Mouse (Mus musculus): ENCODE measurements around the gene Olfr104-ps. TPM values are rescaled to one million over a fixed set of nuclear protein-coding genes. Genes with fewer than 3 reads are reported as not detected.

The Olfr104-ps gene
- polyA plus RNA-seq (2014; fragmentation: Nextera tagmentation; extraction: Ambion mirVana): not detected in 2 replicates

DNA sequence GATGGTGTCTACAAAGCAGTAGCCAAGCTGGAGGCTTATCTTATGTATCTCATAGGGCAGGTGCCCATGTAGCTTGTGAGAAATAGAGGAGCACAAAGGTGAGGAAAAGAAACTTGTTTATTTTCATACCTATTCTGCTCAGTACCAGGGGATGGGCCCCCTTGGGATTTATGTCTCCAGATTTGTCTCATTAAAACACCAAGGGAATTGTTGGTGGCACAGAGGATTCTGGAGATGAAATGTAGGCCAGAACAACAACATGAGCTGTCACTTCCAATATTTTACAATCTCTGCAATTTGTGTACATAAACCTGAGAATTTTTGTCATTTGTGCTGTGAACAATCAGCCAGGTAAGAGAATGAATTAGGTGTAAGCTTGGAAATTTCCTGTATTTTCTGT lies at the start of gene Olfr104-ps:
Gene Olfr104-ps, plus strand, starts transcription at position 301 of the 400 bp plus-strand sequence.
- no peaks in the 10 kb centered on the region for H3K4me1 ChIP-seq (replicated peaks; ENCODE audit: control insufficient read depth, insufficient read depth, low read length)
- ATAC-seq (ENCODE audit: low FRiP score) (no peak), DNase-seq (ENCODE audit: low spot score) (no peak)
- H3K4me2 ChIP-seq (replicated peaks): no peak within 1 kb of the TSS
- no peak within 1 kb of the TSS for H3K4me3 ChIP-seq (replicated peaks; ENCODE audit: low read length)
- no peak within 1 kb of the TSS for H3K9ac ChIP-seq
- H3K36me3 ChIP-seq (replicated peaks; ENCODE audit: control insufficient read depth, insufficient read depth): no peaks in the 10 kb centered on the region
- H3K27ac ChIP-seq: no peak within 1 kb of the TSS
- no peaks in the 10 kb centered on the region for H3K9me3 ChIP-seq (ENCODE audit: control insufficient read depth, low read length)
- no peaks in the 10 kb centered on the region for H3K27me3 ChIP-seq (ENCODE audit: control insufficient read depth, insufficient read depth, low read length)

DNA sequence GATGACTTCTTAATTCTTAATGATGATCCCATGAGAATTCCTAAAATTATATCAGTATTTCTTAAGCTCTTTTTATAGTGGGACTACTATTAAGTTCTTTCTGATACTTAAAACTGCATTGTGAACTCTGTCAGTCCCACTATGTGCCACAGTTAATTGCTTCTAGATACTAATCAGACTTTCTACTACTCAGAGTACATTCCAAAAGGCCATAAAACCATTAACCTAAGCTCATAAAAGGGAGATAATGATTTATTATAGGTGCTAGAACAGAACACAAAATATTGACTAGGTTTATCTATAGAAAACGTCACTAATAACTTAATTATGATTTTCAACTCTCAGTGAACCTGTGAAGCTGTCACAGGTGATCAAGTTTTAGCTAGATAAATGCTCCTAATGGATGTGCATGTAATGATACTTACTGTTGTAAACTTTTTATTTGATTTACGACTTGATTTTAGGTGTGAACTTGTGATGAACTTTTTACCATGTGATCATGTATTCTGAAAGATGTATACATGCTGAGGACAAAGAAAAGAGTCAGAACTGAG lies 49.2 kb upstream of the Olfr104-ps start:
- DNase-seq (ENCODE audit: low spot score): no peak

DNA sequence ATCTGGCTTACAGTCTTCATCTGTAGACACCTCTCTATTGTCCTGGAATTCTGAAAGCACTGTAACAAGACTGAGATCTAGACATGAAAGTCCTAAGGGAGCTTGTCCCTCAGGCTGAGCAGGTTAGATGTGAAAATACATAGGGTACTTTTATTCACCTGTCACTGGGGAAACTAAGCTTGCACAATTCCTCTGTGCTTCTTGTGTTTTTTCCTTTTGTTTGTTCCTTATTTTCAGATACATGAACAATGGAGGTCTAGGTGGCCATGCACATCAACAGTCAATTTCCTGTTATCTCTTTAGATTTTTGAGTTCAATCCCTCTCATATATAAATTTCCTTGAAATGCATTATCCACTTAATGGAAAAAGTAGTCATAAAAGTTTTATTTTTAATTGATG lies 42.4 kb upstream of the Olfr104-ps start, which contains the start of gene Olfr102:
Gene Olfr102, minus strand, starts transcription at position 101 of the 400 bp plus-strand sequence.
- H3K9ac ChIP-seq: no peak within 1 kb of the TSS
- H3K27ac ChIP-seq: no peak within 1 kb of the TSS
- no peaks in the 10 kb centered on the region for H3K4me1 ChIP-seq (replicated peaks; ENCODE audit: control insufficient read depth, insufficient read depth, low read length)
- H3K9me3 ChIP-seq (ENCODE audit: control insufficient read depth, low read length): no peaks in the 10 kb centered on the region
- ATAC-seq (ENCODE audit: low FRiP score) (no peak), DNase-seq (ENCODE audit: low spot score) (no peak)
- no peak within 1 kb of the TSS for H3K4me2 ChIP-seq (replicated peaks)
- H3K27me3 ChIP-seq (ENCODE audit: control insufficient read depth, insufficient read depth, low read length): no peaks in the 10 kb centered on the region
- no peak within 1 kb of the TSS for H3K4me3 ChIP-seq (replicated peaks; ENCODE audit: low read length)
- H3K36me3 ChIP-seq (replicated peaks; ENCODE audit: control insufficient read depth, insufficient read depth): no peaks in the 10 kb centered on the region

More for the DNA sequence above, 49.2 kb upstream of the Olfr104-ps start:
- Histone ChIP-seq H3K27ac (no peak overlapping the region), H3K9me3 (ENCODE audit: control insufficient read depth, low read length) (no peaks in the 10 kb centered on the region), H3K9ac (no peak overlapping the region), H3K4me3 (replicated peaks; ENCODE audit: low read length) (no peak overlapping the region), H3K4me1 (replicated peaks; ENCODE audit: control insufficient read depth, insufficient read depth, low read length) (no peaks in the 10 kb centered on the region), H3K36me3 (replicated peaks; ENCODE audit: control insufficient read depth, insufficient read depth) (no peaks in the 10 kb centered on the region), H3K27me3 (ENCODE audit: control insufficient read depth, insufficient read depth, low read length) (no peaks in the 10 kb centered on the region), H3K4me2 (replicated peaks) (no peak overlapping the region)
- ATAC-seq (ENCODE audit: low FRiP score): no peak
- 49% methylated on average over 2 of the region's 2 CpGs for WGBS

DNA sequence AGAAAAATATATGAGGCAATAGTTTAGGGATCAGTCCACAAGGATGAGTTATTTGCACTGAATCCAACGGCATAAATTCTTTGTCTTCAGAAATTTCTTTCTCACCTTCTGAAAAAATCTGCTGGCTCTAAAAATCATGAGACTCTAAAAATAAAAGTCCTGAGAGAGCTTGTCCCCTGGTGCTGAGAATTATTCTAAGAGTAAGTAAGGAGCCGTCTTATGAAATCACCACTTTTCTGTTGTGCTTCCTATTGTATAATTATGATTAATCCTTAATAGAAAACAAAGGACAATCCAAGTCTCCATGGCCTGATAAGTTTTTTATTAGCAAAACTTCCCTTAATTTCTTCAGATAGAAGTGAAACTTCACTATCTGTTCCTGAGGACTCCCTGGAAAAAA lies 19.8 kb upstream of the Olfr104-ps start, which contains the start of gene Olfr103:
Gene Olfr103, minus strand, starts transcription at position 101 of the 400 bp plus-strand sequence.
- H3K9ac ChIP-seq: no peak within 1 kb of the TSS
- H3K27ac ChIP-seq: no peak within 1 kb of the TSS
- no peak within 1 kb of the TSS for H3K4me3 ChIP-seq (replicated peaks; ENCODE audit: low read length)
- no peaks in the 10 kb centered on the region for H3K4me1 ChIP-seq (replicated peaks; ENCODE audit: control insufficient read depth, insufficient read depth, low read length)
- H3K27me3 ChIP-seq (ENCODE audit: control insufficient read depth, insufficient read depth, low read length): no peaks in the 10 kb centered on the region
- no peak within 1 kb of the TSS for H3K4me2 ChIP-seq (replicated peaks)
- ATAC-seq (ENCODE audit: low FRiP score) (no peak), DNase-seq (ENCODE audit: low spot score) (no peak)
- H3K9me3 ChIP-seq (ENCODE audit: control insufficient read depth, low read length): no peaks in the 10 kb centered on the region
- H3K36me3 ChIP-seq (replicated peaks; ENCODE audit: control insufficient read depth, insufficient read depth): no peaks in the 10 kb centered on the region
- WGBS: 93% methylated on average over 2 of the region's 2 CpGs

DNA sequence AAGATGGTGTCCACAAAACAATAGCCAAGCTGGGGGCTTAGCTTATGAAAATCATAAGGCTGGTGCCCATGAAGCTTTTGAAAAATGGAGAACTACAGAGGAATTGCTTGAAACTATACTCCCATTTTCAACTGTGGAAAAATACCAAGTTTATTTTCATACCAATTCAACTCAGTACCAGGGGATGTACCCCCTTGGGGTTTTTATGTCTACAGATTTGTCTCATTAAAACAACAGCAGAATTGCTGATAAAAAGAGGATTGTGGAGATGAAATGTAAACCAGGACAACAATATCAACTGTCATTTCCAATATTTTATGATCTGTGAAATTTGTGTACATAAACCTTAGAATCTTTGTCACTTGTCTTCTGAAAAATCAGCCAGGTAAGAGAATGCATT lies 19.4 kb downstream of the Olfr104-ps start, which contains the start of gene Olfr105-ps:
Gene Olfr105-ps, plus strand, starts transcription at position 301 of the 400 bp plus-strand sequence.
- H3K36me3 ChIP-seq (replicated peaks; ENCODE audit: control insufficient read depth, insufficient read depth): no peaks in the 10 kb centered on the region
- H3K9ac ChIP-seq: no peak within 1 kb of the TSS
- no peak within 1 kb of the TSS for H3K27ac ChIP-seq
- no peak within 1 kb of the TSS for H3K4me2 ChIP-seq (replicated peaks)
- DNase-seq (ENCODE audit: low spot score) (no peak), ATAC-seq (ENCODE audit: low FRiP score) (no peak)
- H3K9me3 ChIP-seq (ENCODE audit: control insufficient read depth, low read length): no peaks in the 10 kb centered on the region
- H3K4me3 ChIP-seq (replicated peaks; ENCODE audit: low read length): no peak within 1 kb of the TSS
- H3K4me1 ChIP-seq (replicated peaks; ENCODE audit: control insufficient read depth, insufficient read depth, low read length): no peaks in the 10 kb centered on the region
- no peaks in the 10 kb centered on the region for H3K27me3 ChIP-seq (ENCODE audit: control insufficient read depth, insufficient read depth, low read length)

DNA sequence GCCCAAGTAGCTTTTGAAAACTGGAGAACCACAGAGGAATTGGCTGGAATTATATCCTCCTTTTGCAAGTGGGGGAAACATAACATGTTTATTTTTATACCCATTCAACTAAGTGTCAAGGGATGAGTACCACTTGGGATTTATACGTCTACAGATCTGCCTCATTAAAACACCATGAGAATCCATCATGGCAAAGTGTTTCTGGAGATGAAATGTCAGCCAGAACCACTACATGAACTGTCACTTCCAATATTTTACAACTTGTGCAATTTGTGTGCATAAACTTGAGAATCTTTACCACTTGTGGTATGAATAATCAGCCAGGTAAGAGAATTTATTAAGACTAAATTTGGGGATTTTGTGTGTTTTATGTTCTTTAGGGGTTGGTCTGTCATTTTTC lies 30.7 kb downstream of the Olfr104-ps start, which contains the start of gene Olfr106-ps:
Gene Olfr106-ps, plus strand, starts transcription at position 301 of the 400 bp plus-strand sequence.
- WGBS: 70% methylated on average over 1 of the region's 1 CpGs
- no peak for ATAC-seq (ENCODE audit: low FRiP score)

DNA sequence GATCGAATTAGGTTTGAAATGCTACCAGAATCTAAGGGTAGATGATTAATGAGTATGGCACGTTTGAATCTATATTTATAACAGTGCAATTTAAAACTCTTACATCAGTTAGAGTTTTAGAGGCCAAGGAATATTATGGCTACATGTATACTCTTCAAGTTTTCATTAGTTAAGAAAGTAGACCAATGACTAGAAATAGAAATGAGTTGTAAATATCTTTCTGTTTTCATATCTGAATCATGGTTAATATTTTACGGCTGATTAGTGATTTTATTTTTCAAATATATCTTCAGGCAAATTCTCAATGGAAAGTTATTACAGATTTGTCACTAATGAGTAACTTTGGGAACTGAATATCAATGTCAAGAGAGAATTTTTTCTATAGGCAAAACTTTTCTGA lies 39.5 kb downstream of the Olfr104-ps start, which contains the start of gene Olfr107:
Gene Olfr107, plus strand, starts transcription at position 301 of the 400 bp plus-strand sequence.
- Histone ChIP-seq H3K4me1 (replicated peaks; ENCODE audit: control insufficient read depth, insufficient read depth, low read length) (no peaks in the 10 kb centered on the region), H3K27ac (no peak within 1 kb of the TSS), H3K9ac (no peak within 1 kb of the TSS), H3K27me3 (ENCODE audit: control insufficient read depth, insufficient read depth, low read length) (no peaks in the 10 kb centered on the region), H3K9me3 (ENCODE audit: control insufficient read depth, low read length) (no peaks in the 10 kb centered on the region), H3K4me3 (replicated peaks; ENCODE audit: low read length) (no peak within 1 kb of the TSS), H3K4me2 (replicated peaks) (no peak within 1 kb of the TSS), H3K36me3 (replicated peaks; ENCODE audit: control insufficient read depth, insufficient read depth) (no peaks in the 10 kb centered on the region)
- 78% methylated on average over 3 of the region's 3 CpGs for WGBS
- ATAC-seq (ENCODE audit: low FRiP score) (no peak), DNase-seq (ENCODE audit: low spot score) (no peak)

More for the DNA sequence above, 30.7 kb downstream of the Olfr104-ps start, which contains the start of gene Olfr106-ps:
- Histone ChIP-seq H3K36me3 (replicated peaks; ENCODE audit: control insufficient read depth, insufficient read depth) (no peaks in the 10 kb centered on the region), H3K9me3 (ENCODE audit: control insufficient read depth, low read length) (0 out of 2 replicates have a peak, but pooled peaks cover 4% of the 10 kb centered on the region), H3K27ac (no peak within 1 kb of the TSS), H3K4me2 (replicated peaks) (no peak within 1 kb of the TSS), H3K4me1 (replicated peaks; ENCODE audit: control insufficient read depth, insufficient read depth, low read length) (no peaks in the 10 kb centered on the region), H3K4me3 (replicated peaks; ENCODE audit: low read length) (no peak within 1 kb of the TSS), H3K27me3 (ENCODE audit: control insufficient read depth, insufficient read depth, low read length) (no peaks in the 10 kb centered on the region), H3K9ac (no peak within 1 kb of the TSS)
- DNase-seq (ENCODE audit: low spot score): no peak

DNA sequence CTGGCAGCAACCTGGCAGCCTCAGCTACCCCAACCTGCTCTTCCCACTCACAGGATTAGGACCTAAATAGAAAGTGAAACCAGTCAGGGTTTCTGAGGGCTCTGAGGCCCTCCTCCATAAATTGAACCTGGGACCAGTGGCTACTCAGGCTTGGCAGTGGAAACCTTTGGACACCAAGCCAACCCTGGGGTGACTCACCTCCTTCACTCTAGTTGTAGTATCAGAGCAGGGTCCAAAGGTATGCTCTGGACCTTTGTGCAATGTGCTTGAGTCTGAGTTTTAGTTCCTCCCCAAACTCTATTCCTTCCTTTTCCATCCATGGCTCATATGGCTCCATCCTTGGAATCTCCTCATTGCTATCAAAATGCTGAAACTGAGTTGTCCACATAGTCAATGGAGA lies 54.0 kb downstream of the Olfr104-ps start:
- Histone ChIP-seq H3K4me2 (replicated peaks) (no peak overlapping the region), H3K36me3 (replicated peaks; ENCODE audit: control insufficient read depth, insufficient read depth) (no peaks in the 10 kb centered on the region), H3K4me1 (replicated peaks; ENCODE audit: control insufficient read depth, insufficient read depth, low read length) (no peaks in the 10 kb centered on the region), H3K4me3 (replicated peaks; ENCODE audit: low read length) (no peak overlapping the region), H3K27me3 (ENCODE audit: control insufficient read depth, insufficient read depth, low read length) (no peaks in the 10 kb centered on the region), H3K9me3 (ENCODE audit: control insufficient read depth, low read length) (no peaks in the 10 kb centered on the region), H3K27ac (no peak overlapping the region), H3K9ac (no peak overlapping the region)
- ATAC-seq (ENCODE audit: low FRiP score): no peak
- no peak for DNase-seq (ENCODE audit: low spot score)

Data from hindbrain, embryonic 14.5 days (tissue).